Mouse (Mus musculus) myocyte (in vitro differentiated cells): ENCODE measurements around the gene Tmed1. TPM values are rescaled to one million over a fixed set of nuclear protein-coding genes. Genes with fewer than 3 reads are reported as not detected.

Experiments used
- H3K27me3 ChIP-seq: one replicate; pipeline ENCODE4 v1.6.1; 2011; ENCODE audit not compliant: control insufficient read depth, insufficient read depth, insufficient read length
- H3K36me3 ChIP-seq: one replicate; pipeline ENCODE4 v1.6.1; 2011; ENCODE audit not compliant: control insufficient read depth, insufficient read depth
- H3K4me2 ChIP-seq: one replicate; pipeline ENCODE4 v1.6.1; 2011; ENCODE audit warnings: low read depth, control low read depth
- H3K4me3 ChIP-seq: one replicate; pipeline ENCODE4 v1.5.1; 2011; ENCODE audit warnings: mild to moderate bottlenecking, control low read depth, moderate library complexity
- H3K79me2 ChIP-seq: one replicate; pipeline ENCODE4 v1.6.1; 2011; ENCODE audit not compliant: control insufficient read depth, insufficient read depth
- H3ac ChIP-seq: one replicate; pipeline ENCODE4 v1.6.1; 2011; ENCODE audit not compliant: control insufficient read depth, insufficient read length
- CEBPB ChIP-seq: IDR thresholded peaks from 2 replicates; pipeline ENCODE4 v1.6.1; 2011; ENCODE audit warnings: mild to moderate bottlenecking, moderate library complexity; ENCODE audit not compliant: poor library complexity, insufficient read depth, severe bottlenecking
- E2F4 ChIP-seq: IDR thresholded peaks from one replicate; pipeline ENCODE4 v1.6.1; 2011; ENCODE audit warnings: mild to moderate bottlenecking, control low read depth, moderate library complexity; ENCODE audit not compliant: insufficient read depth
- MAX ChIP-seq: IDR thresholded peaks from one replicate; pipeline ENCODE4 v1.6.1; 2011; ENCODE audit warnings: low read depth, mild to moderate bottlenecking, control low read depth
- MYOD1 ChIP-seq, 3 experiments: IDR thresholded peaks; one replicate each; pipeline ENCODE4 v1.6.1; 2011; ENCODE audit warnings: control low read depth in 2 of 3, low read depth in 2 of 3, mild to moderate bottlenecking in 2 of 3, moderate library complexity in 1 of 3; ENCODE audit not compliant: insufficient read length in 2 of 3, control insufficient read depth in 1 of 3
- MYOG ChIP-seq, 3 experiments: IDR thresholded peaks; one replicate each; pipeline ENCODE4 v1.6.1; 2011; ENCODE audit warnings: control low read depth in 2 of 3, low read depth in 2 of 3, mild to moderate bottlenecking in 2 of 3; ENCODE audit not compliant: insufficient read length in 2 of 3, control insufficient read depth in 1 of 3, insufficient read depth in 1 of 3
- POLR2A ChIP-seq: IDR thresholded peaks from one replicate; pipeline ENCODE4 v1.6.1; 2011; ENCODE audit warnings: low read depth, mild to moderate bottlenecking, control low read depth, moderate library complexity; ENCODE audit not compliant: insufficient read length
- POLR2AphosphoS2 ChIP-seq: IDR thresholded peaks from one replicate; pipeline ENCODE4 v1.6.1; 2011; ENCODE audit warnings: low read depth, control low read depth; ENCODE audit not compliant: insufficient read length
- REST ChIP-seq: IDR thresholded peaks from one replicate; pipeline ENCODE4 v1.6.1; 2011; ENCODE audit warnings: mild to moderate bottlenecking, control low read depth, moderate library complexity; ENCODE audit not compliant: insufficient read depth, insufficient read length
- SRF ChIP-seq: IDR thresholded peaks from one replicate; pipeline ENCODE4 v1.6.1; 2011; ENCODE audit warnings: low read depth; ENCODE audit not compliant: control insufficient read depth, insufficient read length
- TCF12 ChIP-seq: IDR thresholded peaks from one replicate; pipeline ENCODE4 v1.6.1; 2011; ENCODE audit warnings: mild to moderate bottlenecking, control low read depth; ENCODE audit not compliant: poor library complexity, insufficient read depth, severe bottlenecking
- TCF3 ChIP-seq: IDR thresholded peaks from one replicate; pipeline ENCODE4 v1.6.1; 2011; ENCODE audit warnings: low read depth, control low read depth; ENCODE audit not compliant: insufficient read length
- USF1 ChIP-seq: IDR thresholded peaks from one replicate; pipeline ENCODE4 v1.6.1; 2011; ENCODE audit warnings: low read depth, mild to moderate bottlenecking, control low read depth, moderate library complexity
- polyA plus RNA-seq: library from polyadenylated mRNA; unstranded; fragments of >200 nt; fragmentation: generic; extraction: Trizol; gene quantifications from one replicate; pipeline ENCODE4 v1.2.1, GENCODE M21; 2012; ENCODE audit warnings: missing spikeins

The Tmed1 gene
- polyA plus RNA-seq, 1 experiment: 47.3 TPM

DNA sequence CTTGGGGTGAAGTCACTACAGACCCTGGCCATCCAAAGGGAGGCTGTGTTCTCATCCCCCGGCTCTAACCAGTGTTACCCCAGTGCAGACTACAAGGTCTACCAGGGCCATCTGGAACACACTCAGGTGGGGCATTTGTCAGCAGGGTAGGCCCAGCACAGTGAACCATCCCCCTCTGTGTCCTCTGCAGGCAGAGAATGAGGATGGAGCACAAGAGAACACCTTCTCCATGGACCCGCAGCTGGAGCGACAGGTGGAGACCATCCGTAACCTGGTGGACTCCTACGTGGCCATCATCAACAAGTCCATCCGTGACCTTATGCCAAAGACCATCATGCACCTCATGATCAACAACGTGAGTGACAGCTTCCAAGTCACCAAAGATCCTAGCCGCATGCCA is 6.7 kb downstream of the Tmed1 start:
- no peak overlapping the region for H3ac ChIP-seq
- H3K36me3 ChIP-seq: peaks cover 12% of the 10 kb centered on the region
- no peak overlapping the region for H3K4me3 ChIP-seq
- H3K79me2 ChIP-seq: no peaks in the 10 kb centered on the region
- TF ChIP-seq REST (no peak), TCF12 (no peak), TCF3 (no peak), POLR2AphosphoS2 (peak; percentile 47)
- H3K27me3 ChIP-seq: no peaks in the 10 kb centered on the region
- H3K4me2 ChIP-seq: no peak overlapping the region

DNA sequence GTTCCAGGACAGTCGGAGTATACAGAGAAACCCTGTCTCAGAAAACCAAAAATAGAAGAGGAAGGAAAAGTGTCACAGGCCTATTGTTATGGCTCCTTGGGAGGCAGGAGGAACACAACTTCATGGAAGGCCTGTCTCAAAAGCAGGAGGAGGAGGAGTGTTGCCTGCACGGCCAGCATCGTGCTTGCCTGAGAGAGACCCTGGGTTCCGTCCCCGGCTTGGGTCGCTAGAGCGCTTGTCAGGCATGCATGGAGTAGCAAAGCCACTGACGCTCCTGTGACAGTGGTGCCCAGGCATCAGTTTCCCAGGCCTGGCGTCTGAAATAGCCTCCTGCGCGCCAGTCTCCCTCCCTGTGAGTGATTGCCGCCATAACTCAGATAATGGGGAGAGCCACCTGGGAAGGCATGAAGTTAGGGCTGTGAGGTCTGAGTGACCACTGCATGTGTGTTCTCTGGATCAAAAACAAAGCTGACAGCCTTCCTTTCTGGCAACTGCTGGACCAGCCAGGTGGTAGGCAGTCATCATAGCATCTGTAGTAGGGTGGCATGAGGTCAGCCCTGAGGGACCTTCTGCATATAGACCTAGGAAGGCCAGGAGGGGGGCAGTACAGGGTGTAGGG is 11.7 kb downstream of the Tmed1 start:
- no peaks in the 10 kb centered on the region for H3K27me3 ChIP-seq
- no peak overlapping the region for H3K4me3 ChIP-seq
- no peak overlapping the region for H3ac ChIP-seq
- peaks cover 18% of the 10 kb centered on the region for H3K36me3 ChIP-seq
- TF ChIP-seq CEBPB: no peak
- TF ChIP-seq SRF: no peak
- no peak for TF ChIP-seq TCF3
- TF ChIP-seq E2F4: no peak
- no peak for TF ChIP-seq USF1
- TF ChIP-seq TCF12: no peak
- TF ChIP-seq POLR2A: no peak
- TF ChIP-seq POLR2AphosphoS2: peak; percentile 53
- TF ChIP-seq MYOD1 (IDR thresholded peaks at IDR 0.05; ENCODE audit: control insufficient read depth in 1 of 3, insufficient read length in 2 of 3, low read depth in 2 of 3): no peak
- H3K4me2 ChIP-seq: no peak overlapping the region
- no peaks in the 10 kb centered on the region for H3K79me2 ChIP-seq

DNA sequence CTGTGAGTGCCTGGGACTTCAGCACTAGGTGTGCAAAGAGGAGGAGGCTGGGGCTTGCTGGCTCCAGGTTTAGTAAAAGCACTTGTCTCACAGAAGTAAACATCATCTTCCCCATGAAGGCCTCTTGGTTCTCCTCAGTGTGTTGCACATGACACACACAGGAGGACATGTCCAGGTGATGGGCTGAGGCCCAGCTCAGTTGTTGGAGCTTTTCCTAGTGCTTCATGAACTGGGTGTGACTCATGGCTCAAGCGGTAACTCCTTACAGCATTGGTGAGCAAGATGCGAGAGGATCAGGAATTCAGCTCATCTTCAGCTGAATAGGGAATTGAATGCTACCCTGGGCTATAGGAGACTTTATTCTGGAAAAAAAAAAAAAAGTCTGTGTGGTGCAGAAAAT is 12.4 kb downstream of the Tmed1 start:
- H3K4me3 ChIP-seq: no peak overlapping the region
- no peak overlapping the region for H3ac ChIP-seq
- peaks cover 18% of the 10 kb centered on the region for H3K36me3 ChIP-seq
- no peaks in the 10 kb centered on the region for H3K27me3 ChIP-seq
- TF ChIP-seq USF1 (no peak), REST (no peak), MYOD1 (IDR thresholded peaks at IDR 0.05; ENCODE audit: control insufficient read depth in 1 of 3, insufficient read length in 2 of 3, low read depth in 2 of 3) (no peak), POLR2A (no peak), MYOG (IDR thresholded peaks at IDR 0.05; ENCODE audit: control insufficient read depth in 1 of 3, insufficient read depth in 1 of 3, insufficient read length in 2 of 3, low read depth in 2 of 3) (no peak), E2F4 (no peak), SRF (no peak), TCF3 (no peak), POLR2AphosphoS2 (no peak), MAX (no peak), CEBPB (no peak), TCF12 (no peak)
- H3K4me2 ChIP-seq: peak overlapping the region; percentile 85
- no peaks in the 10 kb centered on the region for H3K79me2 ChIP-seq

GRCm38 (mm10) chr9:21497050-21497542 is 13.0 kb downstream of the Tmed1 start:
- H3K36me3 ChIP-seq: peaks cover 18% of the 10 kb centered on the region
- H3K79me2 ChIP-seq: no peaks in the 10 kb centered on the region
- TF ChIP-seq SRF (no peak), TCF3 (no peak), POLR2A (peak; percentile 26)
- no peak overlapping the region for H3K4me3 ChIP-seq
- no peaks in the 10 kb centered on the region for H3K27me3 ChIP-seq
- no peak overlapping the region for H3ac ChIP-seq
- peak overlapping the region; percentile 85 for H3K4me2 ChIP-seq

DNA sequence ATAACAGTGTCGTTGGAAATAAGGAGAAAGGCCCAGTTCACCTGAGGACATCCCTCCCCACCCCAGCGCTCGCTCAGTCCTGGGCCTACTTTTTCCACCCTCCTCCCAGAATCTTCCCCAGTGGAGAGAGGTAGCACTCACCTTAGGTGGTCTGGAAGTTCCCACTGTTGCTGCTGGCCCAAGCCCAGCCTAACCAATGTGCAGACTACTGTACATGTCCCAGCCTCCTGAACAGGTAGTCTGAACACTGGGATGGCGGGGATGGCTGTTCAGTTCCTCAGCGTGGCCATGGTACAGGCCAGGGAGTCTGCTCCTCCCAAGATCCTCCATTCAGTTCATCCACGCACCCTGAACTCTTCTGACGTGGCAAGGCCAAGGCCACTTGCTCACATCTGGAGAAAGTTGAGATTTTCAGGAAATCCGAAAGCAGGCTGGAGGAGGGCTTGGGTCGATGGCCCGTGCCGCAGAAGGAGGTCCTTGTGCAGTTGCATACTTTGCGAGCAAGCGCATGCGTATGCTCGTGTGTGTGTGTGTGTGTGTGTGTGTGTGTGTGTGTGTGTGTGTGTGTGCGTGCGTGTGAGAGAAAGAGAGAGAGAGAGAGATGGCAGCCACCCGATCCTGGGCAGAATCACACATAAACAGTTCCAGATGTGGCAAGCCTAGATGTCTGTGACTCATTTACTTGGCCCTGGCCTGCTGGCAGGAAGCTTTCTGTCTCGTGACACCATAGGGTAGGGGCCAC is 13.6 kb downstream of the Tmed1 start:
- Histone ChIP-seq H3K79me2 (no peaks in the 10 kb centered on the region), H3K36me3 (peaks cover 18% of the 10 kb centered on the region), H3K4me2 (peak overlapping the region; percentile 85), H3K27me3 (no peaks in the 10 kb centered on the region), H3K4me3 (no peak overlapping the region), H3ac (no peak overlapping the region)
- TF ChIP-seq TCF12 (peak; percentile 36), USF1 (peak; percentile 39), POLR2A (peak; percentile 22), MAX (no peak), POLR2AphosphoS2 (peak; percentile 19)
